Mouse (Mus musculus) limb, embryonic 14.5 days (tissue): ENCODE measurements at regions not wholly inside any gene's neighbourhood (a gene's known extent, or its start where the extent isn't known, plus 50 kb on each side); places are given as distances from the start of the nearest gene placed in this dataset.
"Not testable (repeated sequence)": the region's sequence is repeated elsewhere in the genome, so short reads cannot be mapped to it uniquely, and the experiment has no call there.

ENCODE experiments used
- ATAC-seq: fragments of 200-750 bp; cut with Nextera tagmentation; 2 replicates; pipeline ENCODE4 v1.8.0; 2017; ENCODE audit warnings: low read depth, moderate number of reproducible peaks, moderate TSS enrichment; ENCODE audit not compliant: low FRiP score
- DNase-seq: peaks from one replicate; pipeline ENCODE4 v3.0.0-alpha.2; 2015; ENCODE audit warnings: low spot score
- H3K27ac ChIP-seq: fragments of 300-500 bp; sonication (generic); replicated peaks from 2 replicates; pipeline ENCODE4 v1.5.1; 2014; ENCODE audit warnings: low read depth, mild to moderate bottlenecking, low read length, moderate library complexity, mixed read lengths
- H3K27me3 ChIP-seq: fragments of 300-500 bp; sonication (generic); 2 replicates; pipeline ENCODE4 v1.6.1; 2014; ENCODE audit warnings: low read length, mixed read lengths; ENCODE audit not compliant: control insufficient read depth, insufficient read depth
- H3K36me3 ChIP-seq: fragments of 300-500 bp; sonication (generic); 2 replicates; pipeline ENCODE4 v1.6.1; 2014; ENCODE audit warnings: mild to moderate bottlenecking, low read length, moderate library complexity, mixed read lengths; ENCODE audit not compliant: control insufficient read depth, insufficient read depth
- H3K4me1 ChIP-seq: fragments of 300-500 bp; sonication (generic); 2 replicates; pipeline ENCODE4 v1.6.1; 2014; ENCODE audit warnings: antibody characterized with exemption, low read length, mixed read lengths; ENCODE audit not compliant: control insufficient read depth, insufficient read depth
- H3K4me2 ChIP-seq: fragments of 300-500 bp; sonication (generic); replicated peaks from 2 replicates; pipeline ENCODE4 v1.6.1; 2014; ENCODE audit warnings: low read depth, mild to moderate bottlenecking, low read length, moderate library complexity; ENCODE audit not compliant: severe bottlenecking
- H3K4me3 ChIP-seq: fragments of 300-500 bp; sonication (generic); replicated peaks from 2 replicates; pipeline ENCODE4 v1.5.1; 2014; ENCODE audit warnings: low read length
- H3K9ac ChIP-seq: fragments of 300-500 bp; sonication (generic); 2 replicates; pipeline ENCODE4 v1.6.1; 2014; ENCODE audit warnings: mild to moderate bottlenecking, low read depth, low read length, moderate library complexity; ENCODE audit not compliant: severe bottlenecking
- H3K9me3 ChIP-seq: fragments of 300-500 bp; sonication (generic); 2 replicates; pipeline ENCODE4 v1.6.1; 2016; ENCODE audit warnings: low read length; ENCODE audit not compliant: control insufficient read depth
- POLR2A ChIP-seq: fragments of 200-500 bp; IDR thresholded peaks from 2 replicates; pipeline ENCODE4 v1.8.0; 2012; ENCODE audit warnings: inconsistent platforms, mild to moderate bottlenecking, moderate library complexity, borderline replicate concordance; ENCODE audit not compliant: insufficient read depth, insufficient read length; ENCODE audit errors: extremely low read depth
- WGBS: fragments of 180-500 bp; shearing (Covaris S2); extraction: QIAGEN DNeasy Blood & Tissue Kit; methylation state at CpG from one replicate; pipeline ENCODE4 v1.1.7; 2014; 5-methylcytosine and 5-hydroxymethylcytosine counted together

- H3K27me3 ChIP-seq, H3K4me3 ChIP-seq, H3K36me3 ChIP-seq, ATAC-seq, H3K4me1 ChIP-seq, H3K27ac ChIP-seq, H3K9me3 ChIP-seq, H3K4me2 ChIP-seq, DNase-seq, H3K9ac ChIP-seq: not testable (repeated sequence)
- 70% methylated on average over 2 of the region's 4 CpGs for WGBS
Measured at GRCm38 (mm10) chr12:21680026-21680425, 262.6 kb upstream of the Ywhaq start.

GRCm38 (mm10) chr12:21649381-21649780 lies 231.9 kb upstream of the Ywhaq start:
- DNase-seq, H3K4me1 ChIP-seq, H3K9ac ChIP-seq, H3K4me3 ChIP-seq, H3K4me2 ChIP-seq, H3K36me3 ChIP-seq, H3K27me3 ChIP-seq, H3K27ac ChIP-seq, H3K9me3 ChIP-seq, ATAC-seq: not testable (repeated sequence)
- 88% methylated on average over 8 of the region's 8 CpGs for WGBS

GRCm38 (mm10) chr12:21613781-21614180 lies 196.3 kb upstream of the Ywhaq start:
- not testable (repeated sequence) for H3K27me3 ChIP-seq, H3K4me2 ChIP-seq, H3K9me3 ChIP-seq, H3K4me3 ChIP-seq, H3K27ac ChIP-seq, H3K36me3 ChIP-seq, H3K9ac ChIP-seq, H3K4me1 ChIP-seq, ATAC-seq
- WGBS: 23% methylated on average over 2 of the region's 2 CpGs
- peak; percentile 49 for DNase-seq

DNA sequence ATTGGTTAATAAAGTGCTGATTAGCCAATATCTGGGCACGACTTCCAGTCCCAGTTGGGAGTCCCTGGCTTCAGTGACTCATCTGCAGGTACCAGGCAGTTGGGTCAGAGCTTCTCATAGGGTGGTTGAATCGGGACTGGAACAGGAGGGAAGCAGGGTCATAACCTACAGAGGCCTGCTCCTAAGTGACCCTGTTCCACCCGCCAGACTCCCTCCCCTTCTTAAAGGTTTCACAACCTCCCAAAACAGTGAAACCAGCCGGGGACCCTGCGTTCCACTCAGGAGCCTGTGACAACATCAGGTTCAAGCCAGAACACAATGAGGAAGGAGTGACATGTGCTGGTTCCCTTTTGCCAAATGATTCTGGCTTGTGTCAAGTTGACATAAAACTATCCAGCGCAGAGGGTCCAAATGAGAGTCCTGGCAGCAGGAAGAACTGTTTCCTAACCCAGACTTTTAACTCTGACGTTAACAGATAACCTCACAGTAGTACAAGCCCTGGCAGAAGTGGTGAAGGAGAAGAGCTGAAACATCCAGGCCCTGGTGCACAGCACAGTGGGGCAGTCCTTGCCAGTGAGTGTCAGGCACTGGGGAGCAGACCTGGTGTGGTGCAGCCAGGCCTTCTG lies 151.1 kb upstream of the Ywhaq start:
- no peaks in the 10 kb centered on the region for H3K36me3 ChIP-seq
- no peaks in the 10 kb centered on the region for H3K27me3 ChIP-seq
- H3K4me1 ChIP-seq: no peaks in the 10 kb centered on the region
- ATAC-seq: no peak
- H3K9ac ChIP-seq: no peak overlapping the region
- no peak overlapping the region for H3K4me2 ChIP-seq
- H3K4me3 ChIP-seq: no peak overlapping the region
- WGBS: 79% methylated on average over 7 of the region's 7 CpGs
- no peak for TF ChIP-seq POLR2A
- no peaks in the 10 kb centered on the region for H3K9me3 ChIP-seq
- no peak for DNase-seq
- H3K27ac ChIP-seq: no peak overlapping the region

DNA sequence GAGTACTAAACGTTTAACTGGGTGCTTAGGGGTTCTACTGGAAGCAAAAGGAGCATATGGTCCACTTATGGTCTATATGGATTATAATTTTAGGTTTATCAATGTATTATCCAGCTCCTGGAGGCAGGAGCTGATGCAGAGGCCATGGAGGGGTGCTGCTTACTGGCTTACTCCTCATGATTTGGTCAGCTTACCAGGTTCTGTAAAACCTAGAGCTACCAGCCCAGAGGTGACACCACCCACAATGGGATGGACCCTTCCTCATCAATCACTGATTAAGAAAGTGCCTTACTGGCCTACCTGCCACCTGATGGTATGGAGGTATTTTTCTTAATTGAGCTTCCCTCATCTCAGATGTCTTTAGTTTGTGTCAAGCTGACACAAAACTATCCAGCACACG lies 126.5 kb upstream of the Ywhaq start:
- H3K4me3 ChIP-seq, H3K36me3 ChIP-seq, H3K27me3 ChIP-seq, ATAC-seq, DNase-seq, H3K9ac ChIP-seq, H3K9me3 ChIP-seq, H3K27ac ChIP-seq, H3K4me2 ChIP-seq, H3K4me1 ChIP-seq: not testable (repeated sequence)
- 49% methylated on average over 2 of the region's 2 CpGs for WGBS

- WGBS: 2% methylated on average over 34 of the region's 34 CpGs
- peak; percentile 76 for ATAC-seq
Measured at GRCm38 (mm10) chr12:21543153-21543894, 125.9 kb upstream of the Ywhaq start.

More at GRCm38 (mm10) chr12:21543153-21543894, 125.9 kb upstream of the Ywhaq start:
- DNase-seq, H3K27ac ChIP-seq, H3K4me1 ChIP-seq, H3K9me3 ChIP-seq, H3K27me3 ChIP-seq, H3K36me3 ChIP-seq: not testable (repeated sequence)
- Histone ChIP-seq H3K4me2 (peak overlapping the region; percentile 60), H3K4me3 (peak overlapping the region; percentile 51), H3K9ac (peak overlapping the region; percentile 59)
